Mouse (Mus musculus) heart, adult 2 months (tissue): ENCODE measurements around the gene Snx25. TPM values are rescaled to one million over a fixed set of nuclear protein-coding genes. Genes with fewer than 3 reads are reported as not detected.
A peak's percentile ranks its signal among the peaks of the same experiment; 100 is the strongest.

Experiments
- DNase-seq, 2 experiments: peaks; one replicate each; pipeline ENCODE4 v3.0.0; 2021
- H3K27ac ChIP-seq: fragments of 200-600 bp; 2 replicates; pipeline ENCODE4 v1.8.1; 2022
- H3K27me3 ChIP-seq: fragments of 200-500 bp; 2 replicates; pipeline ENCODE4 v1.6.1; 2012; ENCODE audit warnings: mild to moderate bottlenecking, low read length, inconsistent platforms, mixed read lengths; ENCODE audit not compliant: control insufficient read depth, insufficient read depth
- H3K36me3 ChIP-seq: fragments of 200-500 bp; 2 replicates; pipeline ENCODE4 v1.6.1; 2012; ENCODE audit warnings: low read length, inconsistent platforms; ENCODE audit not compliant: control insufficient read depth, insufficient read depth
- H3K4me1 ChIP-seq: fragments of 200-500 bp; 2 replicates; pipeline ENCODE4 v1.6.1; 2011; ENCODE audit warnings: low read length; ENCODE audit not compliant: control insufficient read depth, insufficient read depth
- H3K4me3 ChIP-seq: fragments of 200-600 bp; 2 replicates; pipeline ENCODE4 v1.8.1; 2022
- H3K79me2 ChIP-seq: fragments of 200-500 bp; replicated peaks from 2 replicates; pipeline ENCODE4 v1.6.1; 2012; ENCODE audit warnings: mild to moderate bottlenecking, inconsistent platforms, low read length, moderate library complexity, mixed read lengths; ENCODE audit not compliant: control insufficient read depth, insufficient read depth
- H3K9ac ChIP-seq: fragments of 200-500 bp; 2 replicates; pipeline ENCODE4 v1.6.1; 2012; ENCODE audit warnings: low read depth, mild to moderate bottlenecking, control low read depth, inconsistent platforms, low read length, mixed read lengths
- CTCF ChIP-seq: fragments of 200-600 bp; IDR thresholded peaks from 2 replicates; pipeline ENCODE4 v1.8.1; 2022; ENCODE audit warnings: antibody characterized with exemption, mild to moderate bottlenecking, moderate library complexity
- EP300 ChIP-seq: fragments of 200-500 bp; IDR thresholded peaks from 2 replicates; pipeline ENCODE4 v1.6.1; 2011; ENCODE audit warnings: low read depth, low read length, control low read depth; ENCODE audit not compliant: insufficient read depth
- POLR2A ChIP-seq: fragments of 200-500 bp; IDR thresholded peaks from 2 replicates; pipeline ENCODE4 v1.6.1; 2011; ENCODE audit warnings: mild to moderate bottlenecking, low read depth, low read length, control low read depth; ENCODE audit not compliant: insufficient read depth
- WGBS: fragments of 180-500 bp; shearing (Covaris S2); methylation state at CpG from one replicate; pipeline ENCODE4 v1.1.7; 2018; 5-methylcytosine and 5-hydroxymethylcytosine counted together
- intact Hi-C: fragments of 180-260 bp; cut with DNase I; formaldehyde crosslinking; loops from one replicate; pipeline ENCODE4 v1.15.1; 2025
- polyA plus RNA-seq: library from polyadenylated mRNA; depleted of rRNA; stranded (reverse); fragments of >200 nt; gene quantifications from 2 replicates; pipeline ENCODE4 v1.2.3, GENCODE M21; 2012
- total RNA-seq, 2 experiments: library from RNA; stranded (reverse); gene quantifications; 2 replicates each; pipeline ENCODE4 v1.2.3; 2021

Gene Snx25
- total and polyA plus RNA-seq, 3 experiments = 3.2 to 8.8 (median 7.1) TPM

GRCm38 (mm10) chr8:45999784-46000705 is 151.9 kb downstream of the Snx25 start:
- H3K9ac ChIP-seq = peak overlapping the region; percentile 89
- peak overlapping the region; percentile 95 for H3K27ac ChIP-seq
- no peaks in the 10 kb centered on the region; the same call in none of the 2 replicates for H3K4me1 ChIP-seq
- H3K36me3 ChIP-seq = peaks cover 6% of the 10 kb centered on the region
- intact Hi-C loops = loop anchor here (1.0 kb wide), 2 partner anchors 25 to 151 kb away; partner anchors contain the start of genes 1700029J07Rik, Cfap97 and Ufsp2
- TF ChIP-seq CTCF = peak; percentile 15; the same call in 1 of the 2 replicates
- peak; percentile 82 for TF ChIP-seq EP300
- peak; percentile 99 for TF ChIP-seq POLR2A
- peak overlapping the region; percentile 57 for H3K4me3 ChIP-seq
- no peaks in the 10 kb centered on the region for H3K79me2 ChIP-seq
- WGBS = 2% methylated on average over 55 of the region's 55 CpGs
- no peaks in the 10 kb centered on the region for H3K27me3 ChIP-seq
- peak; percentile 100 for DNase-seq

GRCm38 (mm10) chr8:45999138-45999783 is 152.7 kb downstream of the Snx25 start, which contains the start of gene Lrp2bp:
Gene Lrp2bp (plus strand): TSS chr8:45999303.
- WGBS = 4% methylated on average over 22 of the region's 22 CpGs
- H3K79me2 ChIP-seq = no peaks in the 10 kb centered on the region
- H3K9ac ChIP-seq = peak within 1 kb of the TSS; percentile 89
- H3K4me1 ChIP-seq = no peaks in the 10 kb centered on the region; the same call in none of the 2 replicates
- peak in 1 of 2 experiments; percentile 50 for DNase-seq
- no peaks in the 10 kb centered on the region for H3K27me3 ChIP-seq
- H3K27ac ChIP-seq = peak within 1 kb of the TSS; percentile 95
- intact Hi-C loops = loop anchor here (1.0 kb wide), 2 partner anchors 24 to 152 kb away; partner anchors contain the start of genes 1700029J07Rik, Cfap97 and Ufsp2
- H3K36me3 ChIP-seq = peaks cover 6% of the 10 kb centered on the region
- peak within 1 kb of the TSS; percentile 57 for H3K4me3 ChIP-seq
- TF ChIP-seq EP300 = peak; percentile 6; the same call in 1 of the 2 replicates
- TF ChIP-seq POLR2A = no peak
- TF ChIP-seq CTCF = no peak

- H3K36me3 ChIP-seq = peaks cover 6% of the 10 kb centered on the region
- no peak for TF ChIP-seq POLR2A
- peak; percentile 69 for TF ChIP-seq CTCF
- H3K4me3 ChIP-seq = peak overlapping the region; percentile 57
- WGBS = 55% methylated on average over 2 of the region's 2 CpGs
- DNase-seq = no peak
- no peak overlapping the region for H3K9ac ChIP-seq
- H3K27ac ChIP-seq = peak overlapping the region; percentile 8; the same call in 1 of the 2 replicates
- no peaks in the 10 kb centered on the region; the same call in none of the 2 replicates for H3K4me1 ChIP-seq
- H3K27me3 ChIP-seq = no peaks in the 10 kb centered on the region
- H3K79me2 ChIP-seq = no peaks in the 10 kb centered on the region
- intact Hi-C loops = no loop called here
These were observed 153.7 kb downstream of the Snx25 start for GRCm38 (mm10) chr8:45998228-45998627.

GRCm38 (mm10) chr8:45995576-45995975 is 156.4 kb downstream of the Snx25 start:
- WGBS = 61% methylated on average over 3 of the region's 3 CpGs
- H3K27me3 ChIP-seq = no peaks in the 10 kb centered on the region
- H3K4me3 ChIP-seq = no peak overlapping the region
- H3K36me3 ChIP-seq = peaks cover 6% of the 10 kb centered on the region
- TF ChIP-seq CTCF = no peak
- no peak for TF ChIP-seq EP300
- TF ChIP-seq POLR2A = no peak
- no peaks in the 10 kb centered on the region; the same call in 1 of the 2 replicates for H3K4me1 ChIP-seq
- intact Hi-C loops = no loop called here
- no peaks in the 10 kb centered on the region for H3K79me2 ChIP-seq
- H3K27ac ChIP-seq = no peak overlapping the region
- H3K9ac ChIP-seq = no peak overlapping the region
- DNase-seq = no peak

GRCm38 (mm10) chr8:45994111-45994510 is 157.8 kb downstream of the Snx25 start:
- H3K36me3 ChIP-seq = peaks cover 6% of the 10 kb centered on the region
- no peak for DNase-seq
- no peaks in the 10 kb centered on the region for H3K27me3 ChIP-seq
- intact Hi-C loops = no loop called here
- H3K4me1 ChIP-seq = no peaks in the 10 kb centered on the region
- no peak overlapping the region for H3K9ac ChIP-seq
- no peak overlapping the region for H3K27ac ChIP-seq
- no peak overlapping the region for H3K4me3 ChIP-seq
- no peaks in the 10 kb centered on the region for H3K79me2 ChIP-seq
- 98% methylated on average over 2 of the region's 2 CpGs for WGBS
- TF ChIP-seq EP300 (no peak), POLR2A (no peak), CTCF (peak; percentile 55)
